Mouse (Mus musculus) fibroblast of lung, adult 2 months (primary cell): ENCODE measurements around the gene Cdv3.

Source experiments
- DNase-seq: peaks from one replicate; pipeline ENCODE4 v3.0.0-alpha.2; 2011; ENCODE audit warnings: low read depth

The Cdv3 gene

DNA sequence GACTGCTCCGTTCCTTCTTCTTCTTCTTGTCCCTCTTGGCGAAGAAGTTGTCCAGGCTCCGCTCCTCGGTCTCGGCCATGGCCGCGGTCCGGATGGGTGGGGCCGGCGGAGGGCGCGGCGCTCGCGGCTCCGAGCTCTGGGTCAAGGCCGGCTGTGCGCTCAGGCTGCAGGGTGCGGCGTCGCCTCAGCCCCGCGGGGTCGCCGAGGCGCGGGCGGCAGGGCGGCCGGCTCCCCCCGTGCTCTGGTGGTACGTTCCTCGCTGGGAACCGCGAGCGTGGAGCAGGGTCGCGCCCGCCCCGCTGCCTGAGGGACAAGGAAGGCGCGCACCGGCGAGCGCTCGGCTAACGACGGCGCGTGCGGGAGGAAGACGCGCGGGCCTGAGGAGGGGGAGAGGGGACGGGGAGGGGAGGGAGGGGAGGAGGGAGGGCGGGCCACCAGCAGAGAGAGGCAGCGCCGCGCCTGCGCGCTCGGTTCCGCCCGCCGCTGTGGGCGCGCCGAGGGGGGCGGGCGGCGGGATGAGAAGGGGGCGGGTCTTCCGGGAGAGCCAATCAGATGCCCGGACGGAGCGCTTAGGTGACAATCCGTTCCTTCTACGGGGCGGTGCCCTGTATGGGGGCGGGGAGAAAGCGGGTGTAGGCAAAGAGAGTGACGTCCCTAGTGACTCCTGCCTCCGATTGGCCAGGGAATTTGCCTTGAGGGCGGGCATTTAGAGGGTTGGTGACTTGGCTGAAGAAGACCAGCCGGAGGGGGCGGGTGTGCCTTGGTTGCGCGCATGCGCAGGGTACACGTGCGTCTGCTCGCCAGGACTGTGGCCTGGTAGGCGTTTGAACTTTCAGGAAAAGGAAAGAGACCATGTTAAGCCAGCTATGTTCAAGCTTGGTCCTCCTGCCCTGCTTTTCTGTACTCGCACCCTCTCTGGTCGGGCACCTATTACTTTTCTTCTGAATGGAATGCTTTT lies at the start of gene Cdv3:
Gene Cdv3, minus strand, starts transcription at position 551 of the 958 bp plus-strand sequence.
- peak; percentile 99 for DNase-seq

DNA sequence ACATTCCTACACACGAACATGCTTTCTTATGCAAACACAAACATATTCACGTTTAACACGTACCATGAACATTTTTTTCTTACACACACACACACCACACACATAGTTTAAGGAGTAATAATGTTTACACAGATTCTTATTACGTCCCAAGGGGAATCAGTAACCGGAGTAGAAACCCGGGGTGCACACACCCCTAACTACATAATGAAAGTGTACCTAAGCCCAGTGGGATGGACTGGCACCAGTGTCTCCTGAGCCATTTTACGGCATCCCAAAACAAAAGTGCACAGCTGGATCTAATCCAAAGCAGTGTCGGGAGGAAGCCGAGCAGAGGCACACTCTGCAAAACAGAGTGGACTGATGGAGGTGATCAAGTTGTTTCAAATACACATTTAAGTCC lies 47.8 kb upstream of the Cdv3 start:
- no peak for DNase-seq

DNA sequence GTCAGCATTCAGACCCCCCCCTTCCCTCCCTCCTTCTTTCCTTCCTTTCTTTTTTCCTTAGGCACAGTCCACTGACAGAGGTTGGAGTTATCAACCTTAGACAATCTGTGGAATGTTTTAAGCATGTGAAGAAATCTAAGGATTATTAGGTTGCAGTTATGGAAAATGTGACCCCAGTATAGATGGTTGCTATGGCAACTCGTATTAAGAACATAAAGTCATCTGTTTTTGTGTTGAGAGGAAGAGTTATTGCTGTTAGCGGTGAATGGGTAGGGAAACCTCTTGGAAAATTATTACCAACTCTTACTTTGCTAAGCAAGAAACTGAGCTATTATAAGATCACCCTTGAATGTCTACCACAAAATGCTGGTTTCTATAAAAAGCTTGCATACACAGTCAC lies 43.5 kb upstream of the Cdv3 start:
- DNase-seq, result no peak

DNA sequence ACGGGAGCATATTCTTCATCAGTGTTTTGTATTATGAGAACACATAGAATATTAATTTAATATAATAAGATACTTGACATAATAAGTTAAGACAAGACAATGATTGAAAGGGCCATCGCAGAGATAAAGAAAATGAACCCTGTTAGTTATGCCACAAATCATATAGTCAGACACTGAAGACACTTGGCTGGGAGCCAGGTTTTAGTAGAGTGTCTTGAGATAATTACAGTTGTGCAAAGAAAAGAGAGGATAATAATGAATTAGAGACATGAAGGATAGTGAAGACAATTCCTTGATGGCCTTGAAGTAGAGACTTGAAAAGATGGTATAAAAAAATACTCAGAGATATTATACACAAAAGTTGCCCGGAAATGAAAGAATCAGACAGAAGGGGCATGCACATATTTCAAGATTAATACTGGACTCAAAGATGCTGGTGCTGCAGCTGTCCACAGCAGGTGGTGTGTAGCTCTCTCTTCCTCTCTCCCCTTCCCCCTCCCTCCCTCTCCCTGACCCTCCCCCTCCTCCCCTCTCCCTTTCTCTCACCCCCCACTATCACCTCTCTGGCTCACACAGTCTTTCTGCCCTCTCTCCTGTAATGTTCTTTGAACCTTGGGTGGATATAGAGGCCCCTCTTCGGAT lies 42.6 kb upstream of the Cdv3 start:
- no peak for DNase-seq

DNA sequence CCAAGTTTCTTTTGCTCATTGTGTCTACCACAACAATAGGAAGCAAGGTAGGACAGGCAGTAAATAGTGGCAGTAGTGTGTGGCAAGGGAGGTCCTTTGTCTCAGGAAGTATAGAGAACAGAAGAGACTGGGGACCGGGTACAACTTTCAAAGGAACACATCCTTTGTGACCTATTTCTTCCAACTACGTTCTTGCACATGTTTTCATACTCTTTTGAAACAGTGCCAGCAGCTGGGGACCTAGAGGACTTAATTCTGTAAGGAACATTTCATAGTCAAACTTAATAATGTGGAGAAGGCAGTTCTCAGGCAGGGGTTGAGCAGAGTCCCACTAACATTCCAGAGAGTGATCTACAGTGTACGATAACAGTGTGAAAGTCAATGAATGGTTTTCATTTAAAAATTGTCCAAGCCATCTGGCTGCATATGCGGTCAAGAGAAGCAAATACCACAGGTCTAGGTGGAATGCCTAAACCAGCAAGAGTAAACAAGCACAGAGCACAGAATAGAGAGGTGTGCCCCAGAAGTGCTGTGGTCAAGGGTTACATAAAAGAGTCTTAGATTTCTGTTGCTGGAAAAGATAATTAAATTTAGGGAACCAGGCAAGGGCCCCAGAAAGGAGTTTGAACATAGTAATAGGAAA lies 37.8 kb upstream of the Cdv3 start:
- DNase-seq, result no peak

DNA sequence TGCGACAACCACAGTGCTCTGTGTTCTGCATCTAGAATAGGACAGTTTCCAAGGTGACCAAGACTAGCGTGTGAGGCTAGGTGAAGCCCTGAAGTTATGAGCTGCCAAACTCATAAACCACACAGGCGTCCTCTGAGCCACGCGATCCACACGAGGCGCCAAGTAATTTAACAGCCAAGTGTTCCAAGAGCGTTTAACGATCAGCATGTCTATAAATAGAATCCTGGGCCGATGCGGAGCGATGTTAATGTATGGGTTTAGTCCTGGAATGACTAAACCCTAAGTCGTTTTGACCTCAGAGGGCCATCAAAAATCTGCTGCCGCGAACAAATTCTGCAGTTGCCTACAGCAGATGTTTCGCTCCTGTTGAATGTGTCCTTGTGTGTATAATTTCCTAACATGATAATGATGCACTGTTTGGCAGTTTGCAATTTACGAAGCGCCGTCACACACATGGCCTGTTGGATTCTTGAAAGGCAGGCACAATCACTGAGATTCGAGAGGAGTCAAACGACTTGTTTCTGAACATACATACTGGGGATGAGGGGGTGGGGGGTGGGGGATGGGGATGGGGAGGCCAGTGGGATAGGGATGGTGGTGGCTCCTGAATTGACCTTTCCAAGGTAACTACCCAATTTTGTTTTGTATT lies 33.0 kb upstream of the Cdv3 start:
- peak; percentile 70 for DNase-seq

DNA sequence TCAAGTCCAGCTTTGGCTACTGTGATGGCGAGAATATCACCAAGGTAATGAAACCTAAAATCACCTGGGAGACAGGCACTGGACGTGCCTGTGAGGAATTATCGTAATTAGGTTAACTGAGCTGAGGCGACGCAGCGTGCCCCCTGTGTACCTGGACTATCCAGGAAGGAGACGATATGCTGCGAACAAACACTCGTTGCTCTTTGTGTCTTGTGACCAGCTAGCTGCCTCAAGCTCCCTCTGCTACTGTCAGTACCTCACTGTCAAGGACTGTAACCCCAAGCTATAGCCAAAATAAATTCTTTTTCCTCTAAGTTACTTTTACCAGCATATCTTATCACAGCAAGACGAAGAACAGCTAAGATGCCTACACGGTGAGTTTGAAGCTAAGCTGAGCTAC lies 27.6 kb upstream of the Cdv3 start:
- DNase-seq, result no peak

DNA sequence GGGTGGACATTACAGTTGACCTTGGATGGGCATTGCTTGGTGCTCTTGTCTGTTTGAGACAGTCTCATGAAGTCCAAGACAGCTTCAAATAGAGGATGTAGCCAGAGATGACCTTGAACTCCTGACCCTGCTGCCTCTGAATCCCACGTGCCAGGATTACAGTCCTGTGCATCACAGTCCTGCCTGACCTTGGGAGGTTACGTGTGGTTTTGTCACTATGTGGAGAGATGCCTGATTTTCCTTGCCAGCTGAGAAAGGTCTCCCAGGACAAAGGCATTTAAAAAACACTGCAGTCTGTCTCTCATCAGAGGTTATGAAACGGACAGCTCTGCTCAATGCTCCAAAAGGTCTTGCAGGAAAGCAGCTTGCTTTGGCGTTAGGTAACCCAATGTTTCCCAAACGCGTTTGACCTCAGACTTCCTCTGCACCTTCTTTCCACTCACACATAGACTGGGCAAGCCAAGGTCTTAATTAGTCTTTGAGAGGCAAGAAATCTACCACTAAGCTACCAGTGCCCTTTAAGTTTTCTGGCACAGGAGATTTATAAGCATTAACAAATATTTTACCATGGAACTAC lies 26.2 kb upstream of the Cdv3 start:
- no peak for DNase-seq

DNA sequence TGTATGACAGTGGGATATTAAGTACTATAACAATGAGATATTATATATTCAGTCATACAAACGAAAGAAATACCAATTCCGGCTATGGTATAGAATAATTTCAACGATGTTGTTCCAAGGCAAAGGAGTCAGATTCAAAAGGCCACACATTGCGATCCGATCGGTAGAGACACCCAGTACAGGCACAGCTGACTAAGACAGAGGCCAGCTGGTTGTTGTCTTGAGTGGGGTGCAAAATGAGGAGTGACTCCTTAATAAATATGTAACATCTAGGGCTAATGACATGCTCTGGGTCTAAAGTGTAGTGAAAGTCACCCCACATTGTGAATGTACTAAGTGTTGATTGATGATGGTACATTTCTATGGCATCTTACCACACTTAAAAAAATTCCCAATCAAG lies 23.6 kb upstream of the Cdv3 start:
- no peak for DNase-seq

DNA sequence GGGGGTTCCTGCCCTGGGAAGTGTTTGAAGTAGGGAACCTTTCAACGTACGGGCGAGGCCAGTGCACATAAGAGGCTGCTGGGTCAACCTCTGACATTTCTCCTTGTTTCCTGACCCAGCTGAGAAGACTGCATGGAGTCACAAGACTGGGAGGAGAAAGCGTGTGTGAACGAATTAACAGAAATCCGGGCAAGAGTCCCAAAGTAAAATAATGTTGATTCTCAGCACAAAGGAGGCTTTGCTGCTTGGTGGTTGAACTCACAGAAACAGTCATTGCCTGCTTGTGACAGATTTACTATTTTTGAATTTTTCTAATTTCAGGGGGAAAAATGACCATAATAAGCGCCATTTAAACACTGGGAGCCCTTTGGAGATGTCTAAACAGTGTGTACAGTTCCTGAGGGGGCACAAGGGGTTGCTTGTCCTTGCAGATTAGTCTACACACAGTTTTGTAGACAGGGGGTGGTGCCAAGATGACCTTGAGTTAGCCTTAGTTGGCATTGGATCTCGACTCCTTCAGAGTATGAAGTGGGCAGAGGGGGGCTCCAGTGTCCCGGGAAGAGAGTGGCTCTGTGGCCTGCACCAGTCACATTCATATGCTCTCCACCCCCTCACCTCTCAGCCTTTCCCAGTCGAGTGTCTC lies 21.5 kb upstream of the Cdv3 start:
- DNase-seq, result peak; percentile 77

DNA sequence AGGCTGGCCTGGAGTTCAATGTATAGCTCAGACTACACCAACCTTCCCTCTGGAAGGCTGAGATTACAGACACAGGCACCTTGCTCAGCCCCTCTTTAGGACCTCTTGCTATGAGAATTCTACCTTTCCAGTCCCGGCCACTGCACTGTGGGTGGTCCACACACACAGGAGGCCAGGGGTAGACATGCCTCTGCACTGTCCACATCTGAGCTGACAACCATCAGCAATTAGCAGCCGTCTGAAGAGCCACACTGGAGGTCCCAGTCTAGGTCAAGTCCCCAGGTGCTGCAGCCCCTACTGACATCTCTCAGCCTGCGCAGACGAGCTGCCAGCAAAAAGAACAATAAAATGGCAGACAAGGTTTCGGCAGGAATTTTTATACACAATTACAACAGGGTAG lies 20.9 kb upstream of the Cdv3 start:
- DNase-seq, result no peak

DNA sequence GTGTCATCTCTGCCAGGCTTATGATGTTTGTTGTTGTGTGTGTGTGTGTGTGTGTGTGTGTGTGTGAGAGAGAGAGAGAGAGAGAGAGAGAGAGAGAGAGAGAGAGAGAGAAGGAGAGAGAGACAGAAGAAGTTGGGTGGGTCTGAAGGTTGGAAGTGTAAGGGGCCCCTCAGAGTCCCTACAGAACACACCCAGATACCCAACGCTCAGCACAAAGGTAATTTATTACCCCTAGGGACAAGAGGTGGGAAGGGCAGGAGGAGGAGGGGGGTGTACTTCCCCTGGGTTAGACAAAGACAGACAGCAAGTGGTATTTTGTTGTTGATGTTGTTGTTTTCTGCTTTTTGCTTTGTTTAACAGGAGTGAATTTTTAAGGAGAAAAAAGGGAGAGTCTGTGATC lies 20.0 kb upstream of the Cdv3 start:
- DNase-seq, result no peak

DNA sequence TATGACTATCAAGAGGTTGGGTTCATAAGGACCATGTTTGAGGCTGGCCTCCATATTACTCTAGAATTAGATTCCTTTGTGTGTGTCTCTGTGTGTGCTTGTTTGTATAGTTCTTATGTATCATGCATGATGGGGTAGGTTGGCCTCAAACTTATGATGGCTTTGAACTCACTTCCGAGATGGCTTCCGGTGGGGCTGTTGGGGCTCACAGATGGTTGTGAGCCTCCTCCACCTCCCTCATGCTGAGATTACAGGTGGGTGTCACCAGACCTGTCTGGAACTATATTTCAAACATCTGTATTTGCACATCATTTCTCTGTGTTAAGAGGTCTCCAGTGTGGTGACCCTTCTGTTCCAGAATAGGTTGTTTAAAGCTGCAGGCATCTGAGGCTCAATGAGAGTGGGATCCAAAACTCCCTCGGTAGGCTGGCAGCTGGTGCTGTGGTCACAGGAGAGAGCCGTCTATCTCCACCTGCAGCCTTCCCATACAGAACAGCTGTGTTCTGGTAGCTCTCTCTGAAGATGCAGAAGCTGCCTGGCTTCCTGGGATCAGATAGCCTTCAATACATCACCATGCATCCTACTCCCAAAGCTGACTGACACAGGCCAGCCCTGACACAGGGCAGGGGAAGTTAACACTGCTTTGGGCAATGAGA lies 18.6 kb upstream of the Cdv3 start:
- no peak for DNase-seq

DNA sequence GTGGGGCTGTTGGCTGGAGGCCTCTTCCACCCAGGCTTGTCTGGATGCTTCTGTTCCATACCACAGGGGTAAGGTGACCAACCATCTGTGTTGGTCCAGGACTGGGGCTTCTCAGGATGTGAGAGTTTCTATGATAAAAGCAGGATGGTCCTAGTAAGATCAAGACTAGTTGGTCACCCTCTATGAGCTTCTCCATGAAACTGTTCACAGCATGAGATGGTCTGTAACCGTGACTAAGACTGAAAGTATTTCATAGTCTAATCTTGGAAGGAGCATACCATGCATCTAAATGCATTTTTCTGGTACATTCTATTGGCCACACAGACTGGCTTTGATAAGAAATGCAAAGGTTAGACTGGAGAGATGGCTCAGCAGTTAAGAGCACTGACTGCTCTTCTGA lies 17.9 kb upstream of the Cdv3 start:
- DNase-seq, result no peak

DNA sequence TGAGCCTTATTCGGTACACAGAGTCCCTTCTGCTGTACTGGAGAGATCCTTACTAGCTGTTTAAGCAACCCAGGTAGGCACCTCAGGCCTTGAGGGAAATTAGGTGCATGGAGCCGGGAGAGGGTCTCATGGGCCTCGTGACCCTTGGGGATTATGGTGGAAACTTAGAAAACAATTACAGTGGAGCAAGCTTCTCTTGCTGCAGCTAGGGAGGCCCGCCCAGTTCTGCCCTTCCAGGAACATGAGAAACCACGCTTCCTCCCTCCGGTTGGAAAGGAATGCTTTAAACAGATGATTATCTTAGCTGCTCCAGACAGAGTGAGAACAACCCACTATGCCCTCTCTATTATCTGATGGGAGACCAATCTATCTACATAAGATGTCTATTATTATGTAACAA lies 17.3 kb upstream of the Cdv3 start:
- no peak for DNase-seq

DNA sequence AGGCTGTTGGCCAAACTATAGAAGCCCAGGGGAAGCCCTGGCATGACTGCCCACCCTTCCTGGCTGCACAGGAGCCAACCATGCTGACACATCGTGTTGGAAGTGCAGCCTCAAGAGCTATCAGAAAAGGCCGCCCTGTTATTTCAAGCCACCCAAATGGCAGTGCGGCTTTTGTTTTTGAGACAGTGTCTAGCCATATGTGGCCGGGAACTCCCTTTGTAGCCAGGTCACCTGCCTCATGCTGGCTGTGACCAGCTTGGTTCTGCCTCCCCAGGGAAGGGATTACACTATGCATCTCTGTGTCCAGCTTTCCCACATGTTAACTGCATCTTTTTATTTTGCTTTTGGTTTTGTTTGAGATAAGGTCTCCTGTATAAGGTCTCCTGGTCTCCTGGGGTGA lies 14.9 kb upstream of the Cdv3 start:
- DNase-seq, result no peak

DNA sequence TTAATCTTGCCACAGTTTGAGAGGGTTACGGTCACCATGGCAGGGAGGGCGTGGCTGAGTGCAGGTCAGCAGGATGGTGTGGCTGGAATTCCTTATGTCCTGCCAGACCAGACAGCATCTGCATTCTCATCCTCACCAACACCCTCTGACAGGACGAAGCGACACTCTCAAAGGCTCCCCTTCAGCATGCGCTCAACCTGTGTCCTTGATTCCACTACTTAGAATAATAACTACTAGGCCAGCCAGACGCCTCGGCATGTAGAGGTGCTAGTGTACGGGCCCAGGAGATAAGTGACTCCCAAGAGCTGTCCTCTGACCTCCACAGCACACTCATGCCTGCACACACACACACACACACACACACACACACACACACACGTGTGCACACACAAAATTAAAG lies 13.6 kb upstream of the Cdv3 start:
- no peak for DNase-seq

DNA sequence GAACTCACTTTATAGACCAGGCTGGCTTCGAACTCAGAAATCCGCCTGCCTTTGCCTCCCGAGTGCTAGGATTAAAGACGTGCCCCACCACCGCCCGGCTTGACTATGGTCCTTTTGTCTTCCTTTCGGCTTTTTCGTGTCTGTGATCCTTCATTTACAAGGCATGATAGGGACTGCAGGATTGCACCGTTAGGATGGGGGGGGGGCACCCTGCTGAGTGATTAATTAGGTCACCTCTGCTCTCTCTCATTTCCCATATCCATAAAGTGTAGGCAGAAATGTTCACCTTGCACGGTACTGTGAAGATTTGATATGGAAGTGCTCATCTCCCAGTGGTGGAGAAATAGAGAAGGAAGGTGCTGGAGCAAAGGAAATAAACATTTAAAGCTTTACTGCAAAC lies 13.0 kb upstream of the Cdv3 start:
- DNase-seq, result no peak

DNA sequence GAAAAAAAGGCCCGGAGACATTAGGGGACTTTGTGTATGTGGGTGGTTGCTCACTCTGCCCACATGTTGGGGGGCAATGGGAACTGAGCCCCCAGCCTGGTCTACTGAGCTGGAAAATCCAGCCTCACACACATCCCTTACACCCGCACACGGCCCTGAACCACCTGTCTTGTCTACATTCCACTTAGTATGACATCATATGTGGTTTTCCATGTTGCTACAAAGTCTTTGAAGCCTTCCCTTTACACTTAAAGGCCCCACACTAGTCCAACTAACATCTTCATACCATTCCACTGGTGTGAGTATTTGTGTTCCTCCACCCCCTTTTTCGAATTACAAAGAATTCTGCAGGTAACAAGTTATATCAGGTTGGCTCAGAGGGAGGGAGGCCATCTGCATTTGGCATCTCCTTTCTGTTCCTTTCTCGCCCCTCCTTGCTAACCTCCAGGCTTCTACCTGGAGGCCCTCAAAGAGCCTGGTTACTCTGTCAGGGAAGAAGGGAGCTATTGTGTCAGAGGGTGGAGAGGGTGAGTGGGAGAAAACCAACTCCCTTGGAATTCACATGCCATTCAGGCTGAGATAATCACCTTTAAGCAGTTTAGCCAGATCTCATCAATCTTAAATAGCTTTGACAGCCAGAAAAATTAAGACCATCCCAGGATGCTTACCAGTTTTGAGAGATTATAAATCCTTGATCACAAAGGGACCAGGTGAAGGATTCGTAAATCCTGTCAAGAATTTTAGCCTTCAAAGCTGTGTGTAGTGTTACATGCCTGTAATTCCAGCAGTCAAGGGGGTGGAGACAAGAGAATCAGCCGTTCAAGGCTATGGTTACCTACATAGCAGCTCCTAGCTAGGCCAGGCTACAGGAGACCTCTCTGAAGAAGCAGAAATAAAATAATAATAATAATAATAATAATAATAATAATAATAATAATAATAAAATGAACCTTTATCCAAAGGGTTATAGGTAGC lies 11.0 kb upstream of the Cdv3 start:
- no peak for DNase-seq
